Mouse (Mus musculus) G1E (cell line): ENCODE results near the gene C8g. TPM values are rescaled to one million over a fixed set of nuclear protein-coding genes. Genes with fewer than 3 reads are reported as not detected.

Experiments
- ATAC-seq: 2 replicates; pipeline ENCODE4 v1.8.0; 2016; ENCODE audit warnings: mild to moderate bottlenecking; ENCODE audit not compliant: insufficient number of reproducible peaks, poor library complexity, low FRiP score, severe bottlenecking; ENCODE audit errors: extremely low read depth
- DNase-seq: peaks from one replicate; pipeline ENCODE4 v3.0.0; 2012; ENCODE audit warnings: low spot score
- H3K27me3 ChIP-seq: 2 replicates; pipeline ENCODE4 v1.6.1; 2012; ENCODE audit warnings: mild to moderate bottlenecking, low read length, inconsistent platforms; ENCODE audit not compliant: insufficient read depth
- H3K36me3 ChIP-seq: replicated peaks from 2 replicates; pipeline ENCODE3; 2012; ENCODE audit warnings: mild to moderate bottlenecking, inconsistent platforms
- H3K4me1 ChIP-seq: 2 replicates; pipeline ENCODE4 v1.6.1; 2012; ENCODE audit warnings: low read depth, low read length, inconsistent platforms, mixed read lengths; ENCODE audit not compliant: insufficient read depth
- H3K4me3 ChIP-seq: 2 replicates; pipeline ENCODE4 v1.5.1; 2012; ENCODE audit warnings: low read depth, mild to moderate bottlenecking, inconsistent platforms, low read length, moderate library complexity, mixed read lengths
- H3K9me3 ChIP-seq: replicated peaks from 2 replicates; pipeline ENCODE4 v1.6.1; 2012; ENCODE audit warnings: inconsistent platforms
- CTCF ChIP-seq: IDR thresholded peaks from 2 replicates; pipeline ENCODE4 v1.5.1; 2012; ENCODE audit warnings: low read depth, low read length, inconsistent platforms, mixed read lengths
- GATA1 ChIP-seq: IDR thresholded peaks from 2 replicates; pipeline ENCODE4 v1.6.1; 2012; ENCODE audit warnings: borderline replicate concordance, low read length, inconsistent platforms, mixed read lengths
- GATA2 ChIP-seq: IDR thresholded peaks from 2 replicates; pipeline ENCODE4 v1.6.1; 2012; ENCODE audit warnings: low read depth, low read length, inconsistent platforms, borderline replicate concordance
- POLR2AphosphoS5 ChIP-seq: IDR thresholded peaks from 2 replicates; pipeline ENCODE4 v1.6.1; 2012; ENCODE audit warnings: low read depth, low read length, inconsistent platforms; ENCODE audit not compliant: insufficient replicate concordance
- TAL1 ChIP-seq: conservative IDR thresholded peaks from 2 replicates; pipeline ENCODE4 v1.6.1; 2012; ENCODE audit warnings: low read depth, low read length, inconsistent platforms, mixed read lengths
- polyA plus RNA-seq: library from polyadenylated mRNA; stranded (reverse); fragments of >175 nt; gene quantifications from 2 replicates; pipeline ENCODE4 v1.2.3, GENCODE M21; 2012
- total RNA-seq, 2 experiments: library from RNA; stranded (forward) in 1 of 2; stranded (reverse) in 1 of 2; fragments of 200-1000 nt in 1 of 2; fragments of >200 nt in 1 of 2; fragmentation: Nextera tagmentation in 1 of 2; gene quantifications; 2 replicates each; pipeline ENCODE4 v1.2.3; 2014 to 2017

Gene C8g
- total and polyA plus RNA-seq, 3 experiments = 0.21 to 3.4 (median 2.2) TPM

DNA sequence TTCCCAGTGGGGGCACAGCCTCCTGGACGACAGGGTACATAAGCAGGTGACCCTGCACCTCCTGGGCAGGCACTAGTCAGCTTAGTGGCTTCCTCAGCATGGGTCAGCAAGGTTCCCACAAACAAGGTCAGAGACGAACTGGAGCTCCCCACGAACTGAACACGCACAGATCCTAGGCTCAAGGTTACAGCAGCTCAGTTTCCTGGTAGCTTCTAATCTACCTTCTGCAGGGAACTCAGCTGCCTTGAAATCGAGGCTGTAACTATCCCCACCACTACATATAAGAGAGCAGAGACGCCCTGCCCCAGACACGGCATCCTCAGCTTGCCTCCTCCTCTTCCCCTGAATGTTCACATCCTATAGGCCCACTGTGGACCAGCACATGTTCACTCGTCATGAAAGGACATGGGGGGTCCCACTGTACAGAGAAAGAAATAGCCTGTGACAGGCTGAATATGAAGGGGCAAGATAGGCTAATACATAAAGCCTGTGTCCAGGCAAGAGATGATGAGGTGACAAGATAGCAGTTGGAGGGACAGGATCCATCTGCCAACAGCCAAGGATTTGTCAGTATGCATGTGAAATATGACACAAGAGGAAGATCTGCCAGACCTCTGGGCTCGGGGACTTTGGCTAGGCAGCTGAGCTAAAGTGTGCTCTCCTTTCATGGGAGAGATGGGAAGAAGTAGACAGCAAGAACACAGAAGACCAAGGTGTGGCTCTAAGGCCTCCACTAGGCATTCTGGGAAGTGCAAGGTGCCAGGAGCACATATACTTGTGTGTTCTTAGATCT, 25.2 kb upstream of the C8g start:
- TF ChIP-seq GATA1 = no peak
- TF ChIP-seq TAL1 = no peak
- no peak for TF ChIP-seq GATA2
- TF ChIP-seq POLR2AphosphoS5 = no peak
- no peak for TF ChIP-seq CTCF
- ATAC-seq = no peak

DNA sequence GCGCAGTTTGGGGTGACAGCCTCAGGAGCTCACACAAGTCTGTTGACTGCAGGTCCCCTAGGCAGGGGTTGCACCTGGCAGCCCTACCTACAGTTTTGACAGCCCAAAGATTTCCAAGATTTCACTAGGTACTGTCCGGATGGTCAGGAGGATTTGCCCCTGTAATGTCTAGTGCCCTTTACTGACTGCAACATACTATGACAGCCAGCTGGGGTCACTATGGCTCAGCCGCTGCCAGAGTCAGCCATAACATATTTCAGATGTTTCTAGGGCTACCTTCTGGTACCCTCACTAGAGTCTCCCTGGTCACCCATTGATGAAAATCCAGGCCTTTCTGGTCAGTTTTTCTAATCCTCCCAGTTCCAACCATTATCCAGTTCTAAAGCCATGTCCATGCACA, 8.4 kb upstream of the C8g start:
- no peak for TF ChIP-seq GATA2
- no peak for TF ChIP-seq GATA1
- no peak for TF ChIP-seq POLR2AphosphoS5
- TF ChIP-seq TAL1 = no peak
- no peak for TF ChIP-seq CTCF
- Histone ChIP-seq H3K4me3 (no peak overlapping the region), H3K27me3 (peaks cover 16% of the 10 kb centered on the region), H3K36me3 (peaks cover 21% of the 10 kb centered on the region), H3K9me3 (no peaks in the 10 kb centered on the region), H3K4me1 (no peaks in the 10 kb centered on the region)
- no peak for ATAC-seq
- no peak for DNase-seq

More for the DNA sequence above, 25.2 kb upstream of the C8g start:
- H3K4me3 ChIP-seq = no peak overlapping the region
- no peaks in the 10 kb centered on the region for H3K9me3 ChIP-seq
- H3K36me3 ChIP-seq = peaks cover 98% of the 10 kb centered on the region
- H3K4me1 ChIP-seq = no peaks in the 10 kb centered on the region
- no peaks in the 10 kb centered on the region for H3K27me3 ChIP-seq
- DNase-seq = no peak

DNA sequence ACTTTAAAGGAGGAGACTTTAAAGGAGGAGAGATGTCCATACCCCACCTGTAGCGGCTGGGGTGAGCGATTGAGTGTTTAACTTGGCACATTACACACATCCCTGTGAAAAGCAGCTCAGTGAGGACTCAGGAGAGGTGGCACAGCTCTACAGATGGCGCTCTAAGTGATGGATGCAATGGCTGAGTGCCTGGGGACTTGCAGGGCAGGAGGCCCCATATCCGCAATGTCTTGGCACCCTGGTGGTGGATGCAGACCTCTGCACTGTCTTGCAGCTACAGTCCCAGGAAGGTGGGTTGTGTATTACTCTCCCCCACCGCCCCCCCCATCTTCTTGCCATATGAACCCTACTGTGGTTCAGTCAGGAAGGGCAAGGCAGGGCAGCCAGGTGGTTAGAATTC, 5.4 kb upstream of the C8g start:
- no peak for ATAC-seq
- Histone ChIP-seq H3K4me1 (peaks cover 15% of the 10 kb centered on the region), H3K4me3 (no peak overlapping the region), H3K9me3 (no peaks in the 10 kb centered on the region), H3K36me3 (peaks cover 51% of the 10 kb centered on the region), H3K27me3 (peaks cover 10% of the 10 kb centered on the region; the same call in 1 of the 2 replicates)
- DNase-seq = no peak
- no peak for TF ChIP-seq TAL1
- TF ChIP-seq GATA1 = no peak
- TF ChIP-seq GATA2 = no peak
- no peak for TF ChIP-seq CTCF

DNA sequence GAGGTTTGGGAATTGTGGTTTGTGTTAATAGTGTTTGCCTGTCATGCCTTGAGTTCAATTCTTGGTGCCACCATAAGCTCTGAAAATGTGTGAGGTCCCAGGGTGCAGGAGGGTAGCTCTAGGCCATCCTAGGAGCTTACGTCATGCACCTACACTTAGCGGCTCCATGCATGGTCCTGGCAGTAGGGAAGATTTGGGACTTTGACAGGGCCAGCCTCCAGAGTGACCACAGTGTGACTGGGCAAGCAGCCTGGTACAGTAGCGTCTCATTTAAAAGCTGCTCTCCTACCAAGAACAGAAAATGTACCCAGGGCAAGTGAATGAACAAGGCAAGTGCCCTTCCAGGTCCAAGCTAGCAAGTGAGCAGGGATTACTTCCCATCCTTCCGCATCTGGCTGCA, 4.3 kb upstream of the C8g start:
- ATAC-seq = no peak
- Histone ChIP-seq H3K4me3 (no peak overlapping the region), H3K4me1 (peaks cover 24% of the 10 kb centered on the region), H3K36me3 (peaks cover 56% of the 10 kb centered on the region), H3K9me3 (no peaks in the 10 kb centered on the region), H3K27me3 (peaks cover 5% of the 10 kb centered on the region; the same call in 1 of the 2 replicates)
- TF ChIP-seq POLR2AphosphoS5 (no peak), TAL1 (no peak), CTCF (no peak), GATA2 (no peak), GATA1 (no peak)
- no peak for DNase-seq

DNA sequence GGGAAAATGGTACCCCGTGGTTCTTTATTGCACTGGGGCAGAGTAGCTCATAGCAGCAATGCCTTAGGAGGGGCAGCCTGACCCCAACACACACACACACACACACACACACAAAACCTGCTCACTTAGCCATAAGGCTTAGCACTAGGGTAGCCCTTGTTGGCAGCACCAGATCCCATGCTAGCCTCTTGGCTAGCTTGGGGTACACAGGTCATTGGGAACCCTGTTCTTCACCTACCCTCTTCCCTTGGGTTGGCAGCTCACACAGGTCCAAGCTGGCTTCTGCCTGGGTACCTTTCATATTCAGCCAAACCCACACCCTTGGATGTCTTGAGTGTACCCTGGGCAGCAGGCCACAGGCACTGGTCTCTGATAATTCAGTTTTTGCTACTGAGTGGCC, 3.5 kb upstream of the C8g start:
- Histone ChIP-seq H3K4me1 (peaks cover 28% of the 10 kb centered on the region), H3K4me3 (no peak overlapping the region), H3K9me3 (no peaks in the 10 kb centered on the region), H3K27me3 (peaks cover 5% of the 10 kb centered on the region; the same call in 1 of the 2 replicates), H3K36me3 (peaks cover 56% of the 10 kb centered on the region)
- no peak for ATAC-seq
- DNase-seq = no peak
- TF ChIP-seq GATA2 = no peak
- no peak for TF ChIP-seq TAL1
- TF ChIP-seq POLR2AphosphoS5 = no peak
- no peak for TF ChIP-seq CTCF
- no peak for TF ChIP-seq GATA1

GRCm38 (mm10) chr2:25504538-25504937, 3.0 kb upstream of the C8g start:
- no peak overlapping the region for H3K4me3 ChIP-seq
- H3K27me3 ChIP-seq = peaks cover 5% of the 10 kb centered on the region; the same call in 1 of the 2 replicates
- no peak for ATAC-seq
- no peak for DNase-seq
- TF ChIP-seq POLR2AphosphoS5 (no peak), GATA1 (no peak), TAL1 (no peak), GATA2 (no peak), CTCF (no peak)
- H3K36me3 ChIP-seq = peaks cover 56% of the 10 kb centered on the region
- peaks cover 33% of the 10 kb centered on the region for H3K4me1 ChIP-seq
- H3K9me3 ChIP-seq = no peaks in the 10 kb centered on the region

GRCm38 (mm10) chr2:25502726-25503125, 1.2 kb upstream of the C8g start:
- no peak for ATAC-seq
- Histone ChIP-seq H3K4me3 (no peak overlapping the region; the same call in 1 of the 2 replicates), H3K36me3 (peaks cover 56% of the 10 kb centered on the region), H3K4me1 (peaks cover 51% of the 10 kb centered on the region), H3K9me3 (no peaks in the 10 kb centered on the region), H3K27me3 (no peaks in the 10 kb centered on the region)
- TF ChIP-seq POLR2AphosphoS5 = no peak
- DNase-seq = no peak
